Mouse (Mus musculus) left cerebral cortex, postnatal 14 days (tissue): ENCODE measurements at regions not wholly inside any gene's neighbourhood (a gene's known extent, or its start where the extent isn't known, plus 50 kb on each side); places are given as distances from the start of the nearest gene placed in this dataset.

Source experiments
- DNase-seq, 2 experiments: peaks; one replicate each; pipeline ENCODE4 v3.0.0; 2021 to 2022; ENCODE audit warnings: low spot score in 2 of 2, mixed read lengths in 1 of 2
- intact Hi-C: fragments of 180-260 bp; cut with DNase I; formaldehyde crosslinking; loops from one replicate; pipeline ENCODE4 v1.15.1; 2025

- DNase-seq = no peak
- intact Hi-C loops = no loop called here
These were observed 108.1 kb upstream of the Egr2 start for GRCm38 (mm10) chr10:67427220-67427619.

GRCm38 (mm10) chr10:67430805-67431204, 104.5 kb upstream of the Egr2 start:
- intact Hi-C loops = no loop called here
- no peak for DNase-seq

- intact Hi-C loops = no loop called here
- DNase-seq = no peak
These were observed 96.1 kb upstream of the Egr2 start for GRCm38 (mm10) chr10:67439042-67439635.

GRCm38 (mm10) chr10:67439844-67440243, 95.4 kb upstream of the Egr2 start:
- intact Hi-C loops = no loop called here
- no peak for DNase-seq

GRCm38 (mm10) chr10:67441243-67441642, 94.0 kb upstream of the Egr2 start:
- intact Hi-C loops = no loop called here
- DNase-seq = no peak

GRCm38 (mm10) chr10:67448875-67449274, 86.4 kb upstream of the Egr2 start:
- intact Hi-C loops = no loop called here
- no peak for DNase-seq

GRCm38 (mm10) chr10:67454149-67454548, 81.1 kb upstream of the Egr2 start:
- intact Hi-C loops = no loop called here
- no peak for DNase-seq

- intact Hi-C loops = no loop called here
- peak; percentile 27 to 30 for DNase-seq
These were observed 76.6 kb upstream of the Egr2 start for GRCm38 (mm10) chr10:67458447-67459272.

GRCm38 (mm10) chr10:67461321-67461720, 74.0 kb upstream of the Egr2 start:
- intact Hi-C loops = loop anchor here (5.0 kb wide), 1 partner anchor 186 kb away; no protein-coding TSS in a partner anchor

GRCm38 (mm10) chr10:67461862-67462261, 73.4 kb upstream of the Egr2 start:
- no peak for DNase-seq
- intact Hi-C loops = loop anchor here (5.0 kb wide), 1 partner anchor 185 kb away; no protein-coding TSS in a partner anchor

More at GRCm38 (mm10) chr10:67461321-67461720, 74.0 kb upstream of the Egr2 start:
- DNase-seq = no peak

GRCm38 (mm10) chr10:67468724-67469123, 66.6 kb upstream of the Egr2 start:
- DNase-seq = no peak
- intact Hi-C loops = no loop called here

GRCm38 (mm10) chr10:67473016-67473415, 62.3 kb upstream of the Egr2 start:
- DNase-seq = no peak
- intact Hi-C loops = no loop called here

GRCm38 (mm10) chr10:67474336-67474735, 60.9 kb upstream of the Egr2 start:
- intact Hi-C loops = no loop called here
- DNase-seq = no peak

GRCm38 (mm10) chr10:67482268-67482667, 53.0 kb upstream of the Egr2 start:
- intact Hi-C loops = no loop called here
- peak; percentile 69 to 82 for DNase-seq

GRCm38 (mm10) chr10:67483371-67483770, 51.9 kb upstream of the Egr2 start:
- intact Hi-C loops = no loop called here
- DNase-seq = peak in 1 of 2 experiments; percentile 30

GRCm38 (mm10) chr10:67484091-67484745, 51.1 kb upstream of the Egr2 start:
- no peak for DNase-seq
- intact Hi-C loops = no loop called here
